Mouse (Mus musculus): Measurements from ENCODE around the gene Camk2g.

- no peak for TF ChIP-seq CTCF (IDR thresholded peaks at IDR 0.05)
- no peak for TF ChIP-seq POLR2A (IDR thresholded peaks at IDR 0.05; ENCODE audit: insufficient read depth, low read depth, low read length)
These were observed 21.9 kb downstream of the Camk2g start for GRCm38 (mm10) chr14:20771941-20772340.

Measured in heart, adult 2 months (tissue).